Comparison of ENCODE assay signal across 8 mouse cellular contexts in genomic region chr9:44343781-44344421, GRCm38 (mm10). TPM values are rescaled to one million over a fixed set of nuclear protein-coding genes. Genes with fewer than 3 reads are reported as not detected.
DNase-seq lines count a peak whose midpoint lies in the region; ATAC-seq and TF ChIP-seq lines count a peak whose summit lies in the region.

Hmbs (minus strand) TSS chr9:44344228.

- no peak for TF ChIP-seq CTCF in layer of hippocampus, adult 2 months (conservative IDR thresholded peaks at IDR 0.05)
- no peak for TF ChIP-seq CTCF in lung, embryonic 14.5 days (IDR thresholded peaks at IDR 0.05; ENCODE audit: low read depth)
- TF ChIP-seq CTCF in olfactory bulb, adult 2 months (IDR thresholded peaks at IDR 0.05; ENCODE audit: insufficient read depth, low read depth, low read length): no peak
- 0 out of 2 replicates have a peak, but pooled peaks have one; percentile 53 for TF ChIP-seq CTCF in thymus, adult 2 months (IDR thresholded peaks at IDR 0.05; ENCODE audit: borderline replicate concordance, control insufficient read depth, extremely low read depth, insufficient read depth, low read length, poor library complexity)

- intact Hi-C loops in heart, postnatal 25 days (cut with DNase I): no loop called here

- H3K4me3 ChIP-seq in forebrain, embryonic 15.5 days: peak within 1 kb of the TSS; percentile 68
- peak within 1 kb of the TSS; percentile 98 for H3K4me3 ChIP-seq in layer of hippocampus, adult 2 months
- H3K4me3 ChIP-seq in lung, embryonic 14.5 days (ENCODE audit: low read depth, low read length): peak within 1 kb of the TSS; percentile 76
- H3K4me3 ChIP-seq in olfactory bulb, adult 2 months (ENCODE audit: insufficient read depth, low read depth, low read length): peak within 1 kb of the TSS; percentile 99
- H3K4me3 ChIP-seq in thymus, adult 2 months (ENCODE audit: control insufficient read depth, insufficient read depth, low read length): peak within 1 kb of the TSS; percentile 74

- peak within 1 kb of the TSS; percentile 95 for H3K27ac ChIP-seq in forebrain, embryonic 15.5 days (replicated peaks)
- H3K27ac ChIP-seq in layer of hippocampus, adult 2 months: peak within 1 kb of the TSS; percentile 100
- peak within 1 kb of the TSS; percentile 98 for H3K27ac ChIP-seq in lung, embryonic 14.5 days (ENCODE audit: low read depth)
- H3K27ac ChIP-seq in olfactory bulb, adult 2 months (ENCODE audit: insufficient read depth, low read depth, low read length): peak within 1 kb of the TSS; percentile 99
- no peak within 1 kb of the TSS for H3K27ac ChIP-seq in thymus, adult 2 months (ENCODE audit: control insufficient read depth, insufficient read depth, low read length)

- no peaks in the 10 kb centered on the region for H3K27me3 ChIP-seq in forebrain, embryonic 15.5 days
- no peaks in the 10 kb centered on the region for H3K27me3 ChIP-seq in lung, embryonic 14.5 days (ENCODE audit: insufficient read depth, low read length)
- H3K27me3 ChIP-seq in thymus, adult 2 months (ENCODE audit: control insufficient read depth, insufficient read depth, low read length): no peaks in the 10 kb centered on the region

- H3K4me2 ChIP-seq in forebrain, embryonic 15.5 days (replicated peaks): peak within 1 kb of the TSS; percentile 72
- peak within 1 kb of the TSS; percentile 82 for H3K4me2 ChIP-seq in lung, embryonic 14.5 days

- ATAC-seq in forebrain, embryonic 15.5 days (replicated peaks): peak; percentile 97
- ATAC-seq in lung, embryonic 14.5 days (ENCODE audit: insufficient read depth): peak; percentile 95

- DNase-seq in ES-CJ7 (ENCODE audit: low read depth, low spot score): peak; percentile 87
- DNase-seq in cerebellum, adult 11-12 months: peak; percentile 85
- peak; percentile 83 for DNase-seq in heart, postnatal 25 days (ENCODE audit: low spot score)
- peak; percentile 88 to 91 for DNase-seq in layer of hippocampus, adult 2 months (ENCODE audit: low spot score in 2 of 2)
- DNase-seq in lung, embryonic 14.5 days: peak; percentile 97
- DNase-seq in thymus, adult 2 months: peak; percentile 89

- H3K9ac ChIP-seq in forebrain, embryonic 15.5 days (replicated peaks): peak within 1 kb of the TSS; percentile 72
- H3K9ac ChIP-seq in lung, embryonic 14.5 days: peak within 1 kb of the TSS; percentile 74

- TF ChIP-seq POLR2A in olfactory bulb, adult 2 months (IDR thresholded peaks at IDR 0.05; ENCODE audit: insufficient read depth, low read depth, low read length): peak; percentile 66
- TF ChIP-seq POLR2A in thymus, adult 2 months (IDR thresholded peaks at IDR 0.05; ENCODE audit: control insufficient read depth, extremely low read depth, insufficient read depth, low read length, poor library complexity): peak; percentile 57

- no peaks in the 10 kb centered on the region for H3K9me3 ChIP-seq in forebrain, embryonic 15.5 days
- no peaks in the 10 kb centered on the region for H3K9me3 ChIP-seq in lung, embryonic 14.5 days (ENCODE audit: low read depth, low read length)

- WGBS in forebrain, embryonic 15.5 days: under 1% methylated on average over 39 of the region's 39 CpGs
- WGBS in lung, embryonic 14.5 days: under 1% methylated on average over 39 of the region's 39 CpGs
- WGBS in olfactory bulb, adult 2 months: under 1% methylated on average over 39 of the region's 39 CpGs
- WGBS in thymus, adult 2 months: under 1% methylated on average over 39 of the region's 39 CpGs

- H3K36me3 ChIP-seq in forebrain, embryonic 15.5 days: peaks cover 27% of the 10 kb centered on the region
- H3K36me3 ChIP-seq in lung, embryonic 14.5 days (ENCODE audit: insufficient read depth): peaks cover 45% of the 10 kb centered on the region
- peaks cover 12% of the 10 kb centered on the region for H3K36me3 ChIP-seq in thymus, adult 2 months (ENCODE audit: control insufficient read depth, insufficient read depth, low read length)

- H3K4me1 ChIP-seq in forebrain, embryonic 15.5 days: peaks cover 17% of the 10 kb centered on the region
- no peaks in the 10 kb centered on the region for H3K4me1 ChIP-seq in lung, embryonic 14.5 days (ENCODE audit: insufficient read depth)
- peaks cover 3% of the 10 kb centered on the region; the same call in 1 of the 2 replicates for H3K4me1 ChIP-seq in olfactory bulb, adult 2 months (ENCODE audit: control insufficient read depth, insufficient read depth, low read length)
- H3K4me1 ChIP-seq in thymus, adult 2 months (replicated peaks; ENCODE audit: control insufficient read depth, insufficient read depth, low read length): peaks cover 5% of the 10 kb centered on the region

RNA-seq across cellular contexts. Expression of gene Hmbs, which starts in this region (rescaled TPM):
- polyA plus RNA-seq in forebrain, embryonic 15.5 days (2015; fragmentation: Nextera tagmentation; extraction: Ambion mirVana): 66.3 and 71.2 TPM in 2 replicates
- total RNA-seq in heart, postnatal 25 days (2021): 10 to 100 TPM; 46.3 to 47.0 TPM
- 10 to 100 TPM; 21.9 to 22.1 TPM for total RNA-seq in layer of hippocampus, adult 2 months (2021)
- 128 and 131 TPM in 2 replicates for polyA plus RNA-seq in lung, embryonic 14.5 days (2014; fragmentation: Nextera tagmentation; extraction: Ambion mirVana)
- not detected in 2 replicates for polyA plus RNA-seq in olfactory bulb, adult 2 months (2012; ENCODE audit: insufficient read depth, insufficient read length, low replicate concordance, missing spikeins)
- polyA plus RNA-seq in thymus, adult 2 months (2012; rRNA removed): 40.7 and 42.2 TPM in 2 replicates

Comparison
In these comparisons a context has a peak if more than half of its experiments do, and no peak if none do; other contexts are left out.
1. RNA of gene Hmbs (polyA plus RNA-seq): 128 to 131 TPM in lung, embryonic 14.5 days, 66.3 to 71.2 TPM in forebrain, embryonic 15.5 days and 40.7 to 42.2 TPM in thymus, adult 2 months; not detected in olfactory bulb, adult 2 months; every median in the first group is over 10 times any median in the second.
2. Peak in every context shown above with its lines, with median percentiles within 50 percentile points of each other: DNase-seq and H3K4me3 ChIP-seq.